Mouse (Mus musculus) lung, embryonic 14.5 days (tissue): Measurements from ENCODE around the gene BC049352. TPM values are rescaled to one million over a fixed set of nuclear protein-coding genes. Genes with fewer than 3 reads are reported as not detected.

ENCODE experiments used
- ATAC-seq: fragments of 200-750 bp; cut with Nextera tagmentation; 2 replicates; pipeline ENCODE4 v1.8.0; 2017; ENCODE audit warnings: mild to moderate bottlenecking, moderate TSS enrichment, moderate library complexity; ENCODE audit not compliant: insufficient read depth
- DNase-seq: peaks from one replicate; pipeline ENCODE4 v3.0.0-alpha.2; 2015
- H3K27ac ChIP-seq: fragments of 300-500 bp; sonication (generic); 2 replicates; pipeline ENCODE4 v1.5.1; 2014; ENCODE audit warnings: low read depth, mild to moderate bottlenecking, moderate library complexity
- H3K27me3 ChIP-seq: fragments of 300-500 bp; sonication (generic); 2 replicates; pipeline ENCODE4 v1.6.1; 2014; ENCODE audit warnings: low read length, control low read depth; ENCODE audit not compliant: insufficient read depth
- H3K36me3 ChIP-seq: fragments of 300-500 bp; sonication (generic); 2 replicates; pipeline ENCODE4 v1.6.1; 2014; ENCODE audit warnings: control low read depth; ENCODE audit not compliant: insufficient read depth
- H3K4me1 ChIP-seq: fragments of 300-500 bp; sonication (generic); 2 replicates; pipeline ENCODE4 v1.6.1; 2014; ENCODE audit warnings: antibody characterized with exemption, control low read depth; ENCODE audit not compliant: insufficient read depth
- H3K4me2 ChIP-seq: fragments of 300-500 bp; sonication (generic); 2 replicates; pipeline ENCODE4 v1.6.1; 2014; ENCODE audit warnings: mild to moderate bottlenecking
- H3K4me3 ChIP-seq: fragments of 300-500 bp; sonication (generic); 2 replicates; pipeline ENCODE4 v1.5.1; 2014; ENCODE audit warnings: low read depth, low read length
- H3K9ac ChIP-seq: fragments of 300-500 bp; sonication (generic); 2 replicates; pipeline ENCODE4 v1.6.1; 2014
- H3K9me3 ChIP-seq: fragments of 300-500 bp; sonication (generic); 2 replicates; pipeline ENCODE4 v1.6.1; 2016; ENCODE audit warnings: low read depth, low read length, control low read depth
- CTCF ChIP-seq: IDR thresholded peaks from 2 replicates; pipeline ENCODE4 v1.5.1; 2016; ENCODE audit warnings: antibody characterized with exemption, low read depth
- WGBS: fragments of 180-500 bp; shearing (Covaris S2); extraction: QIAGEN DNeasy Blood & Tissue Kit; methylation state at CpG from one replicate; pipeline ENCODE4 v1.1.7; 2014; 5-methylcytosine and 5-hydroxymethylcytosine counted together
- polyA plus RNA-seq: library from polyadenylated mRNA; unstranded; fragments of >200 nt; fragmentation: Nextera tagmentation; extraction: Ambion mirVana; gene quantifications from 2 replicates; pipeline ENCODE4 v1.2.1, GENCODE M21; 2014

The BC049352 gene
- polyA plus RNA-seq, 1 experiment from 2014 or later = 0.13 TPM

- 60% methylated on average over 8 of the region's 8 CpGs for WGBS
Observed at GRCm38 (mm10) chr9:45203797-45204410, 22.1 kb downstream of the BC049352 start, which contains the start of gene Tmprss4. Gene Tmprss4, minus strand, starts transcription at chr9:45204092.

GRCm38 (mm10) chr9:45205143-45205542, 23.3 kb downstream of the BC049352 start:
- Histone ChIP-seq H3K9ac (no peak overlapping the region), H3K4me2 (no peak overlapping the region), H3K9me3 (no peaks in the 10 kb centered on the region), H3K27me3 (no peaks in the 10 kb centered on the region), H3K27ac (no peak overlapping the region), H3K4me1 (no peaks in the 10 kb centered on the region), H3K4me3 (no peak overlapping the region), H3K36me3 (no peaks in the 10 kb centered on the region)
- no peak for TF ChIP-seq CTCF
- 77% methylated on average over 5 of the region's 5 CpGs for WGBS
- no peak for DNase-seq
- no peak for ATAC-seq

More at GRCm38 (mm10) chr9:45203797-45204410, 22.1 kb downstream of the BC049352 start, which contains the start of gene Tmprss4:
- Histone ChIP-seq H3K9ac (no peak within 1 kb of the TSS), H3K36me3 (no peaks in the 10 kb centered on the region), H3K27me3 (no peaks in the 10 kb centered on the region), H3K4me2 (no peak within 1 kb of the TSS), H3K27ac (no peak within 1 kb of the TSS), H3K4me1 (no peaks in the 10 kb centered on the region), H3K4me3 (no peak within 1 kb of the TSS), H3K9me3 (no peaks in the 10 kb centered on the region)
- no peak for TF ChIP-seq CTCF
- peak; percentile 51 for DNase-seq
- ATAC-seq = peak; percentile 65; the same call in 1 of the 2 replicates

GRCm38 (mm10) chr9:45206121-45206520, 24.3 kb downstream of the BC049352 start:
- DNase-seq (no peak), ATAC-seq (no peak)
- H3K4me1 ChIP-seq = no peaks in the 10 kb centered on the region
- no peaks in the 10 kb centered on the region for H3K27me3 ChIP-seq
- 60% methylated on average over 4 of the region's 4 CpGs for WGBS
- no peak overlapping the region for H3K9ac ChIP-seq
- H3K4me3 ChIP-seq = no peak overlapping the region
- H3K36me3 ChIP-seq = no peaks in the 10 kb centered on the region
- H3K27ac ChIP-seq = no peak overlapping the region
- no peaks in the 10 kb centered on the region for H3K9me3 ChIP-seq
- TF ChIP-seq CTCF = no peak
- H3K4me2 ChIP-seq = no peak overlapping the region

- Histone ChIP-seq H3K9ac (no peak overlapping the region), H3K9me3 (no peaks in the 10 kb centered on the region), H3K4me2 (no peak overlapping the region), H3K4me1 (no peaks in the 10 kb centered on the region), H3K36me3 (no peaks in the 10 kb centered on the region), H3K27ac (no peak overlapping the region), H3K4me3 (no peak overlapping the region), H3K27me3 (no peaks in the 10 kb centered on the region)
- TF ChIP-seq CTCF = no peak
- WGBS = 64% methylated on average over 7 of the region's 7 CpGs
- ATAC-seq (no peak), DNase-seq (no peak)
Observed at GRCm38 (mm10) chr9:45207015-45207743, 25.4 kb downstream of the BC049352 start.

- H3K4me3 ChIP-seq = no peak overlapping the region
- H3K4me1 ChIP-seq = no peaks in the 10 kb centered on the region
- TF ChIP-seq CTCF = no peak
- WGBS = 67% methylated on average over 6 of the region's 6 CpGs
- no peaks in the 10 kb centered on the region for H3K27me3 ChIP-seq
- no peaks in the 10 kb centered on the region for H3K9me3 ChIP-seq
- H3K9ac ChIP-seq = no peak overlapping the region
- H3K27ac ChIP-seq = no peak overlapping the region
- ATAC-seq = no peak
- H3K36me3 ChIP-seq = no peaks in the 10 kb centered on the region
- H3K4me2 ChIP-seq = no peak overlapping the region
- no peak for DNase-seq
Observed at GRCm38 (mm10) chr9:45212001-45212400, 30.2 kb downstream of the BC049352 start.

- no peak overlapping the region for H3K4me3 ChIP-seq
Observed at GRCm38 (mm10) chr9:45215526-45216179, 33.8 kb downstream of the BC049352 start.

GRCm38 (mm10) chr9:45219644-45220043, 37.8 kb downstream of the BC049352 start:
- no peaks in the 10 kb centered on the region for H3K4me1 ChIP-seq
- TF ChIP-seq CTCF = no peak
- H3K27ac ChIP-seq = no peak overlapping the region
- no peak overlapping the region for H3K4me2 ChIP-seq
- DNase-seq = no peak
- WGBS = 78% methylated on average over 3 of the region's 3 CpGs
- no peak for ATAC-seq
- no peak overlapping the region for H3K9ac ChIP-seq
- H3K36me3 ChIP-seq = no peaks in the 10 kb centered on the region
- no peak overlapping the region for H3K4me3 ChIP-seq
- no peaks in the 10 kb centered on the region for H3K27me3 ChIP-seq
- no peaks in the 10 kb centered on the region for H3K9me3 ChIP-seq

More at GRCm38 (mm10) chr9:45215526-45216179, 33.8 kb downstream of the BC049352 start:
- no peak for ATAC-seq
- H3K27ac ChIP-seq = no peak overlapping the region
- no peaks in the 10 kb centered on the region for H3K4me1 ChIP-seq
- no peak for DNase-seq
- TF ChIP-seq CTCF = no peak
- no peaks in the 10 kb centered on the region for H3K9me3 ChIP-seq
- H3K9ac ChIP-seq = no peak overlapping the region
- H3K27me3 ChIP-seq = no peaks in the 10 kb centered on the region
- H3K4me2 ChIP-seq = no peak overlapping the region
- no peaks in the 10 kb centered on the region for H3K36me3 ChIP-seq
- 35% methylated on average over 11 of the region's 11 CpGs for WGBS
